Mouse (Mus musculus): Measurements from ENCODE around the gene Chaf1a. TPM values are rescaled to one million over a fixed set of nuclear protein-coding genes. Genes with fewer than 3 reads are reported as not detected.
A peak's percentile ranks its signal among the peaks of the same experiment; 100 is the strongest.

The Chaf1a gene
- polyA plus RNA-seq, 1 experiment, result 4.1 TPM

GRCm38 (mm10) chr17:56110571-56110970, 70.3 kb downstream of the Chaf1a start:
- no peak overlapping the region for H3K4me3 ChIP-seq (ENCODE audit: low read depth, low read length)
- TF ChIP-seq CTCF (IDR thresholded peaks at IDR 0.05; ENCODE audit: extremely low read depth, insufficient read length, insufficient replicate concordance, low read depth, low read length) (no peak), POLR2A (IDR thresholded peaks at IDR 0.05; ENCODE audit: low read depth, low read length) (no peak)
- H3K36me3 ChIP-seq (ENCODE audit: control insufficient read depth, insufficient read depth, low read length), result no peaks in the 10 kb centered on the region
- H3K27me3 ChIP-seq (ENCODE audit: control insufficient read depth, insufficient read depth, low read length), result no peaks in the 10 kb centered on the region
- H3K4me1 ChIP-seq (ENCODE audit: control insufficient read depth, insufficient read depth, insufficient read length, low read length), result no peaks in the 10 kb centered on the region
- H3K27ac ChIP-seq (ENCODE audit: insufficient read depth, low read depth, low read length), result no peak overlapping the region
- 66% methylated on average over 4 of the region's 4 CpGs for WGBS

- H3K27me3 ChIP-seq (ENCODE audit: control insufficient read depth, insufficient read depth, low read length), result no peaks in the 10 kb centered on the region
- no peak overlapping the region for H3K4me3 ChIP-seq (ENCODE audit: low read depth, low read length)
- H3K36me3 ChIP-seq (ENCODE audit: control insufficient read depth, insufficient read depth, low read length), result no peaks in the 10 kb centered on the region
- H3K27ac ChIP-seq (ENCODE audit: insufficient read depth, low read depth, low read length), result no peak overlapping the region
- H3K4me1 ChIP-seq (ENCODE audit: control insufficient read depth, insufficient read depth, insufficient read length, low read length), result no peaks in the 10 kb centered on the region
- TF ChIP-seq POLR2A (IDR thresholded peaks at IDR 0.05; ENCODE audit: low read depth, low read length) (no peak), CTCF (IDR thresholded peaks at IDR 0.05; ENCODE audit: extremely low read depth, insufficient read length, insufficient replicate concordance, low read depth, low read length) (no peak)
- WGBS, result 61% methylated on average over 1 of the region's 1 CpGs
Measured at GRCm38 (mm10) chr17:56111021-56111420, 70.8 kb downstream of the Chaf1a start.

- WGBS, result 50% methylated on average over 5 of the region's 5 CpGs
- Histone ChIP-seq H3K36me3 (ENCODE audit: control insufficient read depth, insufficient read depth, low read length) (no peaks in the 10 kb centered on the region), H3K4me3 (ENCODE audit: low read depth, low read length) (no peak overlapping the region), H3K27ac (ENCODE audit: insufficient read depth, low read depth, low read length) (no peak overlapping the region), H3K27me3 (ENCODE audit: control insufficient read depth, insufficient read depth, low read length) (no peaks in the 10 kb centered on the region), H3K4me1 (ENCODE audit: control insufficient read depth, insufficient read depth, insufficient read length, low read length) (no peaks in the 10 kb centered on the region)
- TF ChIP-seq POLR2A (IDR thresholded peaks at IDR 0.05; ENCODE audit: low read depth, low read length), result no peak
- TF ChIP-seq CTCF (IDR thresholded peaks at IDR 0.05; ENCODE audit: extremely low read depth, insufficient read length, insufficient replicate concordance, low read depth, low read length), result peak; percentile 88
Measured at GRCm38 (mm10) chr17:56111864-56112263, 71.6 kb downstream of the Chaf1a start.

DNA sequence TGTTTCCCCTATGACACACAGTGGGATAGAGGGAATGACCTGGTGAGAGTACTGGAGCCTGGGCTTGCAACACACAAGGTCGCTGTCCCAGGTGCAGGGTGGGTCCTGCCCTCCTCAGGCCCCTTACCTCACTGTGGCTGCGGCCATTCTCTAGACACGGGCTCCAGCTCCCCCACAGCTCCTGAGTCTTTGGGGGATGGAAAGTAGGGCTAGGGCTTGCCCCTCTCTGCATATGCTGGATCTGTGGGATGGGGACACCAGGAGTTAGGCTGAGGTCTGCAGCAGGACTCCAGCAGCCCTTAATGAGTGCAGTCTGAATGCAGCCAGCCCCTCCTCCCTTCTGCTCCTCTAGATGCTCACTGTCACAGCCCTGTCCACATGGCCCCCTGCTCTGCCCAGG, 72.5 kb downstream of the Chaf1a start:
- H3K36me3 ChIP-seq (ENCODE audit: control insufficient read depth, insufficient read depth, low read length), result no peaks in the 10 kb centered on the region
- TF ChIP-seq CTCF (IDR thresholded peaks at IDR 0.05; ENCODE audit: extremely low read depth, insufficient read length, insufficient replicate concordance, low read depth, low read length) (no peak), POLR2A (IDR thresholded peaks at IDR 0.05; ENCODE audit: low read depth, low read length) (no peak)
- 90% methylated on average over 3 of the region's 3 CpGs for whole genome bisulfite sequencing
- peaks cover 7% of the 10 kb centered on the region; the same call in 1 of the 2 replicates for H3K4me1 ChIP-seq (ENCODE audit: control insufficient read depth, insufficient read depth, insufficient read length, low read length)
- no peak overlapping the region for H3K4me3 ChIP-seq (ENCODE audit: low read depth, low read length)
- no peaks in the 10 kb centered on the region for H3K27me3 ChIP-seq (ENCODE audit: control insufficient read depth, insufficient read depth, low read length)
- no peak overlapping the region for H3K27ac ChIP-seq (ENCODE audit: insufficient read depth, low read depth, low read length)

DNA sequence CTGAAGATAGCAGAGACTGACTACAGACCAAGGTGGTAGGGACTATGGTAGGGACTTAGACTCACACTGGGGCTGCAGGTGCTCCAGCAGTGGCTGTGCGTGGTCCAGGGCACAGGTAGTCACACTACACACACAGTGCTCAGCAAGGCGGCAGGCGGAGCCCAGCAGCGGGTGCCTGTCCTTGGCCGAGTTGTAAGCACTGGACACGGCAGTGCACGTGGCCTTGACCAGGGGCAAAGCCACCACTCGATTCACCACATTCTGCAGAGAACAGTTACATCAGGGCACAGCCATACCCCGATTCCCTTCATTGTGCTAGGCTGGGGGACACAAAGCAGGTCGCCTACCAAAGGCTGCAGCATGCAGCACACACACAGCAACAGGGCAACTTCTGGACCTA, 76.0 kb downstream of the Chaf1a start:
- no peak overlapping the region for H3K27ac ChIP-seq (ENCODE audit: insufficient read depth, low read depth, low read length)

GRCm38 (mm10) chr17:56117251-56117710, 77.0 kb downstream of the Chaf1a start, which contains the start of gene Plin5:
Gene Plin5, minus strand, starts transcription at chr17:56117596.
- peaks cover 17% of the 10 kb centered on the region for H3K4me1 ChIP-seq (ENCODE audit: control insufficient read depth, insufficient read depth, insufficient read length, low read length)
- H3K36me3 ChIP-seq (ENCODE audit: control insufficient read depth, insufficient read depth, low read length), result no peaks in the 10 kb centered on the region
- WGBS, result 2% methylated on average over 27 of the region's 27 CpGs
- peak within 1 kb of the TSS; percentile 51 for H3K4me3 ChIP-seq (ENCODE audit: low read depth, low read length)
- H3K27ac ChIP-seq (ENCODE audit: insufficient read depth, low read depth, low read length), result no peak within 1 kb of the TSS
- TF ChIP-seq CTCF (IDR thresholded peaks at IDR 0.05; ENCODE audit: extremely low read depth, insufficient read length, insufficient replicate concordance, low read depth, low read length) (no peak), POLR2A (IDR thresholded peaks at IDR 0.05; ENCODE audit: low read depth, low read length) (no peak)
- no peaks in the 10 kb centered on the region for H3K27me3 ChIP-seq (ENCODE audit: control insufficient read depth, insufficient read depth, low read length)

More for the DNA sequence above, 76.0 kb downstream of the Chaf1a start:
- 63% methylated on average over 10 of the region's 10 CpGs for WGBS
- H3K36me3 ChIP-seq (ENCODE audit: control insufficient read depth, insufficient read depth, low read length), result no peaks in the 10 kb centered on the region
- TF ChIP-seq CTCF (IDR thresholded peaks at IDR 0.05; ENCODE audit: extremely low read depth, insufficient read length, insufficient replicate concordance, low read depth, low read length) (no peak), POLR2A (IDR thresholded peaks at IDR 0.05; ENCODE audit: low read depth, low read length) (no peak)
- H3K27me3 ChIP-seq (ENCODE audit: control insufficient read depth, insufficient read depth, low read length), result no peaks in the 10 kb centered on the region
- no peak overlapping the region for H3K4me3 ChIP-seq (ENCODE audit: low read depth, low read length)
- peaks cover 17% of the 10 kb centered on the region for H3K4me1 ChIP-seq (ENCODE audit: control insufficient read depth, insufficient read depth, insufficient read length, low read length)

DNA sequence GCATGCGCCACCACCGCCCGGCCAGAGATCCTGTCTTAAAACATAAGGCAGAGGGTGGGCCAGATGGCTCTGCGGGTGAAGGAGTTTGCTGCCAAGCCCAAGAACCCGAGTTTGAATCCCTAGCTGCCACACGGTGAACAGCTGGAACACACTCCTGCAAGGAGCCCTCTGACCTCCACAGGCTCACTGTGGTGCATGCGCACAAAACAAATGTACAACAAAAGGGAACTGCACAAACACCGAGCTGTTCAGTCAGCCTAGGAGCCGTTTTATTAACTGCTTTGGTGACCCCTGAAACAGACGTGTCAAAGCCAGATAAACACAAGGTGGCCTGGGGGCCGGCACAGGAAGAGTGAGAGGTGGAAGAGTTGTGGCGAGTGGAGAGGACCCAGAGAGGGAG, 79.2 kb downstream of the Chaf1a start:
- Histone ChIP-seq H3K27me3 (ENCODE audit: control insufficient read depth, insufficient read depth, low read length) (no peaks in the 10 kb centered on the region), H3K4me3 (ENCODE audit: low read depth, low read length) (peak overlapping the region; percentile 54; the same call in 1 of the 2 replicates), H3K27ac (ENCODE audit: insufficient read depth, low read depth, low read length) (no peak overlapping the region), H3K36me3 (ENCODE audit: control insufficient read depth, insufficient read depth, low read length) (no peaks in the 10 kb centered on the region), H3K4me1 (ENCODE audit: control insufficient read depth, insufficient read depth, insufficient read length, low read length) (peaks cover 22% of the 10 kb centered on the region)
- WGBS, result 36% methylated on average over 12 of the region's 12 CpGs
- no peak for TF ChIP-seq POLR2A (IDR thresholded peaks at IDR 0.05; ENCODE audit: low read depth, low read length)
- no peak for TF ChIP-seq CTCF (IDR thresholded peaks at IDR 0.05; ENCODE audit: extremely low read depth, insufficient read length, insufficient replicate concordance, low read depth, low read length)
